Mouse (Mus musculus): ENCODE results near the gene Smad9. TPM values are rescaled to one million over a fixed set of nuclear protein-coding genes. Genes with fewer than 3 reads are reported as not detected.
A peak's percentile ranks its signal among the peaks of the same experiment; 100 is the strongest.
"Not testable (repeated sequence)": the region's sequence is repeated elsewhere in the genome, so short reads cannot be mapped to it uniquely, and the experiment has no call there.

The Smad9 gene
- total RNA-seq, 2 experiments from 2014 or later = not detected

DNA sequence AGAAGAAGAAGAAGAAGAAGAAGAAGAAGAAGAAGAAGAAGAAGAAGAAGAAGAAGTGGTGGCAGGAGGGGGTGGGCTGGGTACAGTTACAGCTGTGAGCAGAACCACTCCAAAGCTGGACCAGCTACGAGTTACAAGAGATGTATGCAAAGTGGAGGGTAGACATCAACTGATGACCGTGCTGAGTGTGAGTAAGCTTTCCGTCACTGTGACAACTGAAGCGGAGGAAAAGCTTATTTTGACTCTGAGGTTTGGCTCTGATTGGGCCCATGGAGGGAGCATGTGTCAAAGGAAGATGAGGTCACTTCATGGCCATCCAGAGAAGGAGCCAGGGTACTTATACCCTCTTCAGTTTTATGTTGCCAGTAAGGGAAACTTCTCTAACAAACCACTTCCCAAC, 2.0 kb upstream of the Smad9 start:
- ATAC-seq (replicated peaks; ENCODE audit: low FRiP score, low TSS enrichment, poor library complexity, severe bottlenecking) = no peak

DNA sequence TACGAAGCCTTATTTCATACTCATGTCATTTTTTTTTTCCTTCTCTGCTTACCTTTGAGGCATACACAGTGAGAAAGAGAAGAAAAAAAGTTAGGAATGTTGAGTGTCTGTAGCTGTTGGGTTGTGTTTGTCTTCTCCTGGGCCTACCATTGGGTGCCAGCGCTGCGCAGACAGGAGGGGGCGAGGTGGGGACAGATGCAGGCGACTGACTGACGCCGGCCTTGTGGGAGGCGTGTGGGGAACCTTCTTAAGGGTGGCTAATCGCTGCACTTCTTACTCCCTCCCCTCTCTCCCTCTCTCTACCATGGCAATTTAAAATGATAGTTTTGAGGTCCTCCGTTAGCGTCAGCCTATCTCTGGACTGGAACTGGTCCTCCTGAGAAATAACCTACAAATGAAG, 676 bp downstream of the Smad9 start:
- peak; percentile 47 for ATAC-seq (replicated peaks; ENCODE audit: low FRiP score, low TSS enrichment, poor library complexity, severe bottlenecking)

DNA sequence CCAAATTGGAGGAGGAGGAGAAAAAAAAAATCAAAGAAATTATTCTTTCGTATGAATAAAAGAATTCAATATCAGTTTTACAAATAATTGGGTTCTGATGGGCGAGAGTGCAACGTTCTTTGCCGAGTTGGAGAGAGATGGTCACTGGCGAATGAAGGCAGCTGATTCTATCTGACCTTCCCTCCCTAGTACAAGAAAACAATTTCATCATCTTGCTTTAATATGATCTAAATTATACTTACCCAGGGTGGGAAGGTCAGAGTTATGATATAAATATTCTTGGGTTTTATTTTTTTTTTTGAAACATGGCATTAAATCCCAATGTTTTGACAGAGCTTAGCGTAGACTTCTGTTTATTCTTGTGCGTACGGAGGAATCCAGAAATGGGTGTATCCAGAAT, 2.1 kb downstream of the Smad9 start:
- ATAC-seq (replicated peaks; ENCODE audit: low FRiP score, low TSS enrichment, poor library complexity, severe bottlenecking) = no peak

DNA sequence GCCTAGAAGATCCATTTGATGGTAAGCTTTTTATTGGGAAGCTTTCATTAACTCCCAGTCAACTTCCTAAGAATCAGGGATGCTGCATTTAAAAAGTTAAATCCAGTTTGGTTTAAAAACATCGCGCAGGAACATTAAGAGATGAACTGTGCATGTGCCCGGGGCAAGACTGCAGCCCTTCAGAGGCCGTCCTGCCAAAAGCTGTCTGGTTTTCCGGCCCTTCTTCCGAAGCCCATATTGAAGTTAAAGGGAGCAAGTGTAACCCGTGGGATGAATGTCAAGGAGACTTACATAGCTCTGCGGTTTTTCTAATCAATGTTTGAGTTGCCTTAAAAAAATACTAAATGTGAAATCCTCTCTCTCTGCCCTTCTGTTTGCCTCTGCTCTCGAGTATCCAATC, 3.8 kb downstream of the Smad9 start:
- ATAC-seq (replicated peaks; ENCODE audit: low FRiP score, low TSS enrichment, poor library complexity, severe bottlenecking) = no peak

DNA sequence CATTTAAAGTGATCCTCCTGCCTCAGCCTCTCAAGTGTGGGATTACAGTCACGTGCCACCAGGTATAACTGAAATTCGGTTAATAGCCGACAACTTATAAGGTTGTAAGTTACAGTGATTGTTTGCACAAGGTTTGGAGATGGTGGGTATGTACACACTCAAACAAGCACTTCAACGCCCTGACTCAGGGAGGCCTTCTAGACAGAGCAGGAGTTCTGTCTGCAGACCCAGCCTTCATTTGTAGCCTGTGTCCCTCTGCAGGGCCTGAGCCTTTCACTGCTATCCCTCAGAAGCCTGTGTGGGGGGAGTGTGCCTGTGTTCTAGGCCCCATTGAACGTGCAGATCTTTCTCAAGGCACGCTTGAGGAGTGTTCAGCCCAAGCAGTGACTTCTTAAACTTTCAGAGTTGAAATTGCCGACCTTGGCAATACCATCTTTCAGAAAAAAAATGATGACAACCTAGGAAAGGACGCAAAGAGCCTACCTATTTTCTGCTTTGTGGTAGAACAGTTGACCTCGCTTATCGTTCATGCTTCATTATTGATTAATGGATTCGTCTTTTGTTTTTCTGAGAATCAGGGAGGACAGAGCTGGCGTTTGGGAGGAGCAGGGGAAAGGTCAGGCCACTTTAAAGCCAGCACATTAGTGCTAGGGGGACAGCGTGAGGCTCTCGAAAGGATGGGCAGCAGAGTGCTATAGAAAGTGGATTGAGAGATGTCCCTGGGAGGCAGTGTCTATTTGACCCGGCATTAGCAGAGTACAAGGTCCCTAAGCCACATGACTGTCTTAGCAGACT, 5.1 kb downstream of the Smad9 start:
- ATAC-seq (replicated peaks; ENCODE audit: low FRiP score, low TSS enrichment, poor library complexity, severe bottlenecking) = no peak

DNA sequence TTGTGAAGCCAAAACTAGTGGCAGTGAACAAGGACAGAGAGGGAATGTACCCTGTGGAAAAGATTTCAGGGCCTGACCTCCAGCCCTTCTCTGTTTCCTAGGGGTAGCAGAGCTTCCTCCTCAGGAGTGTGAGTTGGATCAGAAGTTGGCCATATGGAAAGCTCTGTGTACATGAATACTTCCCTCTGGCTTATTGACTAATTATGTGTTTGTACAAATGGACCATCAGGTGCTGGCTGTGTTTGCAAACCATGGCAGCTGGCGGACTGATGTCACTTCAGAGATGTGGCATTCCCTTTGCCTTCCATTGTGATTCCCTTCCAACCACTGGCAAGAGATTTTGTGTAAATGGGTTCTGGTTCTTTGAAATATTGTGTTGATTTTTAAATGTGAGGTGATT, 5.9 kb downstream of the Smad9 start:
- no peak for ATAC-seq (replicated peaks; ENCODE audit: low FRiP score, low TSS enrichment, poor library complexity, severe bottlenecking)

DNA sequence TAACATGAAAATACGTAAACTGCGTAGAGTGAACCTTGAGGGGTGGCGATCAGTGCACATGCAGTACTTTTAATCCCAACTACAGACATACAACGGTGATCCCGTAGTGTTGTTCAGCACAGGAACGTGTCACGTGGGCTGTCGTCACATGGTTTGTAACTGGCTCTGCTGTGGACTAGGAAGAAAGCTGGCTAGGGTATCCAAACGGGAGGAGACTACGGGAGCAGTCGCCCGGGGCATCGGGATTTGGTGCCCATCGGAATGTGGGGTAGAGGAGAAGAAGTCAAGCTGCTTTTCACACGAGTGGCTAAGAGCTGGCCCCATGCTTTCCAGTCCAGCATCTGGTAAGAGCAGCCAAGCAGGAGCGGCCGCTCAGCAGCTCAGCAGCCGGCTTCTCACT, 9.0 kb downstream of the Smad9 start:
- no peak for ATAC-seq (replicated peaks; ENCODE audit: low FRiP score, low TSS enrichment, poor library complexity, severe bottlenecking)

DNA sequence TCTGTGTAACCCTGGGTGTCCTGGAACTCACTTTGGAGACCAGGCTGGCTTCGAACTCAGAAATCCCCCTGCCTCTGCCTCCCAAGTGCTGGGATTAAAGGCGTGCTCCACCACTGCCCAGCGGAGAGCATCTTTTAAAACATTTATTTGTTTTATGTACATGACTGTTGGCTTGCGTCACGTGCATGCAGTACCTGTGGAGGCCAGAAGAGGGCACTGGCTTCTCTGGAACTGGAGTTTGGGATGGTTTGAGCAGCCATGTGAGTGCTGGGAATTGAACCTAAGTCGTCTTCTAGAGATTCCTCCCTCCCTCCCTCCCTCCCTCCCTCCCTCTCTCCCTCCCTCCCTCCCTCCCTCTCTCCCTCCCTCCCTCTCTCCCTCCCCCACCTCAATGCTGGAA, 10.1 kb downstream of the Smad9 start:
- ATAC-seq (replicated peaks; ENCODE audit: low FRiP score, low TSS enrichment, poor library complexity, severe bottlenecking) = not testable (repeated sequence)

DNA sequence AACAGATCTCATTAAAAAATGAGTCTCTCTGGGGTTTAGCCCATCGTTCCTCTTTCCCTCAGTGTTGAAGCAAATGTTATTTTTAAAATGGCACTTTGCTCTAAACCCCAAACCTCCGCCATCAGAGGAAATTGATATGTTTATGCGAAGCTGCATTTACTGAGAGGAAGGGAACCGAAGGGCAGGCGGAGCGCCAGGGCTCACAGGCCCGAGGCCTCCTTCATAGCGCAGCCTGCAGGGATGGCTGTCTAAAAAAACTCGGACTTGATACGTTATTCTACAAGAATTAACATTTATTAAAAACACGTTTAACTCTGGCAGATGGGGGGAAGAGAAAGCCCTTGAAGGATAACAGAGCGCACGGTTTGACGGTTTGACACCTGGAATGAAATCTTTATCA, 10.7 kb downstream of the Smad9 start:
- no peak for ATAC-seq (replicated peaks; ENCODE audit: low FRiP score, low TSS enrichment, poor library complexity, severe bottlenecking)

DNA sequence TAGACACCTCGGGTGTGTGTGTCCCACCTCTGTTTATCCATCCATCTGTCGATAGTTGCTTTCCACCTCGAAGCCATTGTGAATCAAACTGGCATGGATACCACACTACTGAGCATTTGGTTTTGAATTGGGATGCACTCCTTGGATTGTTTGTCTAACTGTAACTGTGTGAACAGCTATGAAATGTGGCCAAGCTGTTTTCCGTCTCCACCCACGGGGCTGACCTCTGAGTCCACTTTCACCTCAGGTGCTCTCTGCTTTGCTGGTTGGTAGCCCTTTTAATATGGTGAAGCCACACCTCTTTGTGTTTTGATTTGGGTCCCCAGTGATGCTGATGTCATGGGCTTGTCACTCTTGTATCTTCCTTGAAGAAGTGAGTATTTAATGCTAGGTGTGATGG, 11.4 kb downstream of the Smad9 start:
- no peak for ATAC-seq (replicated peaks; ENCODE audit: low FRiP score, low TSS enrichment, poor library complexity, severe bottlenecking)

DNA sequence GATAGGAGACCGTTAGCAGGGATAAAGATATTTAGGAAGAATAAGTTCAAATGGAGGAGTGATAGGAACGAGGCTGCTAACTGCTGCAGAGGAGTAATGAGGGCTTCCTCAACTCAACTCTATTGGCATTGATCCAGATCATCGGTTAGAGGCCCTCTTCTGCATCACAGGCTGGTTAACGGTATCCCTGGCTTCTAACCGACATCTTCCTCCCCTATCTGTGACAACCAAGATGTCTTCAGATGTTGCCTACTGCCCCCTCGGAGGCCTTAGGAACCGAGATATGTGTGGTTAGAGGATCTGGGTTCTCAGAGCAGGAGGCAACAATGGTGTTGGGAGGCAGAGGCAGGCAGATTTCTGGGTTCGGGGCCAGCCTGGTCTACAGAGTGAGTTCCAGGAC, 13.2 kb downstream of the Smad9 start:
- ATAC-seq (replicated peaks; ENCODE audit: low FRiP score, low TSS enrichment, poor library complexity, severe bottlenecking) = 0 out of 2 replicates have a peak, but pooled peaks have one; percentile 34

DNA sequence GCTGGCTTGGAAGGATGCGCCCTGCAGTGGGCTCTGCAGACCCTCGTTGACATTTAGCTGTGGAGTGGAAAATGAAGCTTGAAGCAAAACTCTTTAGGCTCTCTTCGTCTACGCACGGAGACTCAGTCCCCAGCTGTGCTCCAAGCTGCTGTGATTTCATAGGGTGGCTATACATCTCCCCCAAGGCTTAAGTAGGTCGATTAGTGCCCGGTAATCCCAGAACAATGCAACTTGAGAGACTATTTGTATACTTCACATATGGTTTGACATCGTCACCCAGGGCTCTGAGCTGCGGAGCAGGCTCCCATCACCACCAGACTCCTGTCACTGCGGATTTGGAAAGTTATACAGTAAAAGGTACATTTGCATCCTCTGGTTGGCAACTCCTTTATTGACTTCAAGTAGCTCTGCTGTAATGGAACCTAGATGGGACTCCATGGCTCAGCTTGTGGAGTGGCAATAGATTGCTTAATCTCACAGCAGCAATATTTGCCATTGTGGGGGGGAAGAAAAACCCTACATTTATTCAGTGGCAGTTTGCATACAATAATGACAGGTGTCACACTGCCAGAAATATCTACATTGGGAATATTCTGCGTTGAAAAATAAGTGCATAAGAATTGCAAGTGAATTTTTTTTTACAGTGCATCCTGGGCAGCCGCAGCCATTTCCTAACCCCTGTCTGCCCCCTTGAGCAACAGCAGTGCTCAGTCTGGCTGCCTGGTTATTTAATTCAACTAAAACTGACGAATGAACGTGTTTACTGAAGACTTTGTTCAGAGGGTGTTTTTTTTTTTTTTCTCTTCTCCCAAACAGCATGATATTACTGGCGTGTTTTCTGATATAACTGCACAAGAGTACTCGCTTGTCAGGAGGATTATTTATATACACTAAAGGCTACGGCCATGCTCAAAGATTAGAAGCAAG, 14.2 kb downstream of the Smad9 start:
- no peak for ATAC-seq (replicated peaks; ENCODE audit: low FRiP score, low TSS enrichment, poor library complexity, severe bottlenecking)

DNA sequence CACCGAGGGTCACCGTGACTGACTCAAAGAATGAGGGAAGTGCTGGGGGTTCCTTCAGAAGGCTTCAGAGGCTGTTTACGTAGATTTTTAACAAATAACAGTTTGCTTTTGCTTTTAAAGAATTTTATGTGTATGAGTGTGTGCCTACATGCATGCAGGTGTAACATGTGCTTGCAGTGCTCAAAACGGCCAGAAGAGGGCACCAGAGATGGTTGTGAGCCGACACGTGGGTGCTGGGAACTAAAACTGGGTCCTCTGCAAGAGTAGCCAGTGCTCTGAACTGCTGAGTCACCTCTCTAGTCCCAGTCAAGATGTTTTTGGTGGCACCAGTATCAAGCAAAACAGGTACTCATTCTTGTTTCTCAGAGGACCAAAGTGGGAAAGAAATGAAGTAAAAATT, 18.2 kb downstream of the Smad9 start:
- no peak for ATAC-seq (replicated peaks; ENCODE audit: low FRiP score, low TSS enrichment, poor library complexity, severe bottlenecking)

DNA sequence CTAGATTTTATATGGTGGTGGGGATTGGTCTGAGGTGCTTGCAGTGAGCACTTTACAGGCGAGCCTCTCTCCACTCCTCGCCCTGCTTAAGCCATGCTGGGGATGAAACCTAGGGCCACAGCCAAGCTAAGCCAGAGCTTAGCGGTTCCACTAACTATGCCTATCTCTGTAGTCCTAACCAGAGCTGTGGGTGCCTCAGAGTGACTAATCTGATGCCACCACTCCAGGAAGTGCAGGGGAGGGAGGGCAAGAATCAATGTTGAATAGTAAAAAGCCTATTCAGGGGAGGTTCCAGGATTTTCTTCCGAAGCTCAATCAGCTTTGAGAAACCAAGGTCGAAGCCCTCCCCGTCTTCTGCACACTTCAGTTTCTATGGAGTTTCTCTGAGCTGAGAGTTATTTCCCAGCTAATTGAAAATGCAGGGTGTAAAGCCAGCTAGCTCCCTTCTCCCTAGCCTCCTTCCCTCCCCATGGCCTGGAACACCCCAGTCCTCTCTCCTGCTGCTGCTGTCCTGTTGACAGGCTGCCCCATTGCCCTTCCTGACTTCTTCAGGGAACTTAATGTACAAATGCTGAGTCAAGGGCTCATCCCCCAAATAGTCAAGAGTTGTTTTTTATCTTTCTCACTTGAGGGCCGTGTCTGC, 20.7 kb downstream of the Smad9 start:
- peak; percentile 79 for ATAC-seq (replicated peaks; ENCODE audit: low FRiP score, low TSS enrichment, poor library complexity, severe bottlenecking)

DNA sequence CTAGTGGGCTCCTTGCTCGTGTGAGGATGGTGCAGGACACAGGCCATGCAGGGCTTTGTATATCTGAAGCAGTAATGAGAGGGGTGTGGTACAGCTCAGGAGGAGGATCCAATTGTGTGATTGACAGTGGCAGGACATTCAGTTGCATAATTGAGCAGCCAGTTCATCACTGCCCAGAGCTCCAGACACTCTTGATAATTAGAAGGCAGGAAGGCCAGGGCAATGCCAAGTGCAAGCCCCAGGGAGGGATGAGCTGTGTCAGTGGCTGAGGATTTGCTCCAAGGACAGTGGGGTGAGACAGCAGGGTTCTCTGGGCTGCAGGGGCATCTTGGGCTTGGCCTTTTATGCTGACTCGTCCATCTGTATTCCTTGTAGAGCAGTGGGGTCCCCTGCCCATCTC, 35.2 kb downstream of the Smad9 start:
- no peak for ATAC-seq (replicated peaks; ENCODE audit: low FRiP score, low TSS enrichment, poor library complexity, severe bottlenecking)

DNA sequence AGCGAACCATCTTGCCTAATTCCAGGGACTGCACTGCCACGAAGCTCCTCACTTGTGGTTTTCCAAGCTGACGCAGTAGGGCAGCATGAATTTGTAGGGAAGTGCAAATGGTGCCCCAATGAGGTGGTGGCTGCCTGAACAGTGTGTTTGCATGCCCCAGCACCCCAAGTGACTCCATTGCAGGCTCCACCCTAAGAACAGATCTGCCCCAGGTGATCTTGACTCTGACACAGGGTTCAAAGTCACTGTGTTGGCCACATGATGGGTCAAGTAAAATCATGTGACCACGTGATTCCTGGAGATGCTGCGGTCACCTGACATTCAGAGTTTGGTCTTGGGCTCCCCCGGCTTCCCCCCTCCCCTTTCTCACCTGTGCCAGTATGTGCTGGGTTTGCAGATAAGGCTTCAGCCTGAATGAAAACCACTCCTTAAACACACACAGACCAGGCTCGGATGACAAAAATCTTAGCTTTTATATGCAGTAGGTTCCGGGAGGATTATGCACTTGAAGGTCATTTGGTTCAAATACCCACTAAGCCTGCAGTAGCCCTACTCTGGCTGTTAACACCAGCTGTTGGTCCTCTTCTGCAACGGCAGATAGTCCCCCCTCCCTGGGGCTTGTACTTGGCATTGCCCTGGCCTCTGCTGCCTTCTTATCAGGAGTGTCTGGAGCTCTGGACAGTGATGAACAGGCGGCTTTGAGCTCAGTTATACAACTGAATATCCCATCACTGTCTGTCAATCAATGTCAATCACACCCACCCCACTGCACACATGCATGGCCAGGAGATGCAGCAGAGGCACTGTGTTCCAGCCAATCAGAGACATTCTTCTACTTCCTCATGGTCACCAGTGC, 36.7 kb downstream of the Smad9 start:
- ATAC-seq (replicated peaks; ENCODE audit: low FRiP score, low TSS enrichment, poor library complexity, severe bottlenecking) = no peak

DNA sequence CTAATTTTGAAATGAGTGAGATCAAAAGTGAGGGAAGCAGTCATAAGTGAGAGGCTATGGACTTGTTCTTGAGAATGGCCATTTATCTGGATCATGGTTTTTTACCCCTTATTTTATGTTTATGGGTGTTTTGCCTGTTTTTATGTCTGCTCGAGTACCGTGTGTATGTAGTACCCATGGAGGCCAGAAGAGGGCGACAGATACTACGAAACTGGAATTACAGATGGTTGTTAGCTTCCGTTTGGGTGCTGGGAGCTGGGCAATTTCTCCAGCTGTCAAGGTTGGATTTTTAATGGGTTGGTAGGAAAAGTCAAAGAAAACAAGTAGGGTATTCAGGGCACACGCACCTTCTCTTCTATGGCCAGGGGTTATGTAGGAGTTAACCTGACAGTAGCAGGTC, 38.4 kb downstream of the Smad9 start:
- ATAC-seq (replicated peaks; ENCODE audit: low FRiP score, low TSS enrichment, poor library complexity, severe bottlenecking) = no peak

DNA sequence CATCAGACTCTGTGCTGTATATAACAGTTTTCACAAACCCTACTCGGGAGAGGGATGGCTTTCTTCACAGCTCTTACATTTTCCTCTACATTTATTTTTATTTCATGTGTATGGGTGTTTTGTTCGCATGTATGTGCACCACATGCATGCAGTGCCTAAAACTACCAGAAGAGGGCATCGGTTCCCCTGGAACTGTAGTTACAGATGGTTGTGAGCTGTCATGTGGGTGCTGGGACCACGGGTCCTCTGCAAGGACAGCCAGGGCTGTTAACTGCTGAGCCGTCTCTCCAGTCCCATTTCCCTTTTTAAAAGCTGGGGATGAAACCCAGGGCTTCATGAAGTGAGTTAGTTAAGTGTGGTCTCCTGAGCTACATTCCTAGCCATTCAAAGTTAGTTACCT, 40.0 kb downstream of the Smad9 start:
- no peak for ATAC-seq (replicated peaks; ENCODE audit: low FRiP score, low TSS enrichment, poor library complexity, severe bottlenecking)

DNA sequence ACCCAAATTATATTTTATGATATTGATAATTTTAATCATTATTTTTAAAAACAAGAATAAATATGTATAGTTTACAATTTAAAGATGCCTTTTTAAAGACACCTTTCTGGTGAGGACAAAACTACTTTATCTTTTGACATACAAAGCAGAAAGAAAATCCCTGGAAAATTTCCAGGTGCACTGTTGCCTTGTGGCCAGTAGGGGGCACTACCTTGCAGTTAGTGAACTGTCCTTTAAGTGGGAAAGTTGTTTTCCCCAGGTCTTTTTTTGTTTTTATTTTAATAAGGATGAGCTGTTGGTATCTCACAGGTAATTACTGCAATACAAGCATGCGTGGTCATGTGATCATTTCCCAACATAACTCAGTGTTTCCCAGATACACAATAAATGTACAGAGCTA, 40.4 kb downstream of the Smad9 start:
- no peak for ATAC-seq (replicated peaks; ENCODE audit: low FRiP score, low TSS enrichment, poor library complexity, severe bottlenecking)

All from megakaryocyte-erythroid progenitor cell, adult 5-6 weeks (primary cell).